Mouse (Mus musculus): ENCODE measurements at regions not wholly inside any gene's neighbourhood (a gene's known extent, or its start where the extent isn't known, plus 50 kb on each side); places are given as distances from the start of the nearest gene placed in this dataset.

DNA sequence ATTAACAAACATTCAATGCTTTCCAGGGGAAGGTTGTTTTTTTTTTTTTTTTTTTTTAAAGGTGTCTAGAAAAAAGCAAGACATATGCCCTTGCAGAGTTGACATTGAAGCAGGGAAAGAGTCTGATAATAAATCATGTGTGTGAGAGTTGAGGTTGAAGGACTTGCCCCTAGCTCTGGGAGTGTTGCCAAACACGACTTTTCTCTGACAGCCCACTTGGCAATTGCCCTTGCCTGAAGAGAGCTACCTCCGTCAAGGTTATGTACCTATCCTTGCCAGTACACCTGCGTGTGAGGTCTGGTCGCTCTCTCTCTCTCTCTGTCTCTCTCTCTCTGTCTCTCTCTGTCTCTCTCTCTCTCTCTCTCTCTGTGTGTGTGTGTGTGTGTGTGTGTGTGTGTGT is 73.1 kb downstream of the Dusp6 start:
- TF ChIP-seq CTCF (IDR thresholded peaks at IDR 0.05; ENCODE audit: borderline replicate concordance, extremely low read depth, insufficient read depth, insufficient read length) (no peak), POLR2A (IDR thresholded peaks at IDR 0.05; ENCODE audit: borderline replicate concordance, extremely low read depth, insufficient read depth, insufficient read length, poor library complexity, severe bottlenecking) (no peak)
